Mouse (Mus musculus) fibroblast of lung, adult 2 months (primary cell): ENCODE results near the gene Fhad1.
"Not testable (repeated sequence)": the region's sequence is repeated elsewhere in the genome, so short reads cannot be mapped to it uniquely, and the experiment has no call there.

ENCODE experiments used
- DNase-seq: peaks from one replicate; pipeline ENCODE4 v3.0.0-alpha.2; 2011; ENCODE audit warnings: low read depth

The Fhad1 gene

DNA sequence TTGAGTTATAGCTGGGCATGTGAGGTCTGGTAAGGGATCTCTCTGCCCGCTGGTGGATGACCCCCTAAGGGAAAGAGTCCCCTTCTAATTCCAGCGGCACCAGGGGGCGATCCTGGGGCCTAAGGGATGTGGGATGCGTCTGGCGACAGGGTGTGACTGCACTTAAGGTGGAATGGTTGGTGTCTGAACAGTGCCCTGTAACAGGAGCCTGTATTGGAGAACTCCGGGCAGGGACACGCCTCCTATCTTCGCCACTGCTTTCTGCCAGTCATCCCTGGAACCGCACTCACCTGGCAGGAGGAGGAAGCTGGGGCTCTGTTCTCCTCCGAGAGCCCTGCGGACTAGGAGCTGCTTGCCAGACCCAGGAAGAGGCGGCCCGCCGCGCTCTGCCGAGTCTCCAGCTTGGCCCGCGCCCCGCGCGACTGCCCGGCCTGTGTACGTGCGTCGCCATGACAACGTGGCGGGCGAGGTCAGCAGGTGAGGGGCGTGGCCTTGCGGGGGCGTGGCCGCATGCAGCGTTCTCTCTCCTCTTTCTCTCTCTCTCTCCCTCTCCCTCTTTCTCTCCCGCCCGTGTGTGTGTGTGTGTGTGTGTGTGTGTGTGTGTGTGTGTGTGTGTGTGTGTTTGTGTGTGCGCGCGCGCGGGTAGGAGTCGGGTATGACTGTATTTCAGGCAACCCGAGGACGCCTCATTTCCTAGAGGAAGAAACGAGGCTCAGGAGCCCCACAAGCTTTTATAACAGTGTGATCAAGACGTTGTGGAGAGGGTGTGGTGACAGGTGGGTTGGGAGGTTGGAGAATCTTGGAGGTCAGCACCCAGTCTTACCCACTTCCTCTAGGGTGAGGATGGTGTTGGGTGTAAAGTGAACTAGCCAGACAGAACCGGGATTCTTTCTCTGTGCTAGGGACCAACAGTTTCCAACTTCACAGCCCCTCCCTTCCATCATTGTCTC lies at the start of gene Fhad1:
TSS of gene Fhad1 (minus strand) at position 424 of the 950 bp plus-strand sequence.
- DNase-seq, result no peak

DNA sequence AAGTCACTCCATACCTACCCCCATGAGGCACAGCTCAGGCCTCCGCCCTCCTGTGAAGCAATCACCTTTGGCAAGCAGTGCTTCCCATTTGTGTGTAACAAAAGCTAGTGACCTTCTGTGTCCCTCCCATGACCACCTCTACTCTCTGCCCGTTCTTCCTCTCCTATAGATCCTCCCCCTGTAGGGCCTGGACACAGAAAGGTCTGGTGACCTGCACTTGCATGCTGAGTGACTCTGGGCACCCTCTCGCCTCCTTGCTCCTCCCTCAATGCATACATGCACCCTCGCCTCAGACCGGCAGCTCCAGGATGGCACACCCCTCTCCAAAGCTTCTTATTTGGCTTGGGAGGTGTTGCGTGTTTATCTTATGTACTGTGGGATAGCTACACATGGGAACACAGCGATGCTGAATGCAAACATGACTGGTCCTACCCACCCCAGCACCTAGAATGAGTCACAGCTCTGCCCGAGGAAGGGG lies 48.2 kb upstream of the Fhad1 start:
- DNase-seq, result no peak

DNA sequence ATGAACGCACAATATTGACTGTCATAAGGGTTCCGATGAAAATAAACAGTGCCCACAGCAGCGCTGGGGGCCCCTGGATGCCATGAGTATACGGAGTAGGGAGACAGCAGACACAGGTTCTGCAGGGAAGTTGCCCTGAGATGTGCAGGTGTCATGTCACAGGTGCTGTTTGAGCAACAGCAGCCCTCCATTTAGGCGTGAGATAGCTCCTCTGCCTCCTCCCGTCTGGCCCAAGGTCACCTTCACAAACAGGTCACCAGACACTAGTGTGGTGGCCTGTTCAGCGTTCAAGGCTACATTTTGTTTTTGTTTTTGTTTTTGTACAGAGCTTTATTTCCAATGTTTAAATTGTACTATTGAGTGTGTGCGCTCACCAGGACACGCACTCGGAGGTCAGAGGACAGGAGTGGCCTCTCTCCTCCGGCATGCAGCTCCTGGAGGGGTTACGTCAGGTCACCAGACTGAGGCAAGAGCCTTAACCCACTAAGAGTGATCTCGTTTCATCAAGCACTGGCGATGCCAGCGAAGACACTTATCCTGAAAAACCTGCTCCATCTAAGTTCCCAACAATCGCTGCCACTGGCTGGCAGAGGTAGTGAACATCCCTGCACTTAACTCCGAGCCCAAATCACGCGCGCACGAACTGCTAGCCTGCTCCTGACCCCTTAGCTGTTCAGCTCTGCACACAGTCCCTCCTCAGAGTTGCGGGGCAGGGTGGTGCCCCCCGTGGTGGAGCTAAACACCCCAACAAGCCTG lies 46.8 kb upstream of the Fhad1 start:
- DNase-seq, result no peak

DNA sequence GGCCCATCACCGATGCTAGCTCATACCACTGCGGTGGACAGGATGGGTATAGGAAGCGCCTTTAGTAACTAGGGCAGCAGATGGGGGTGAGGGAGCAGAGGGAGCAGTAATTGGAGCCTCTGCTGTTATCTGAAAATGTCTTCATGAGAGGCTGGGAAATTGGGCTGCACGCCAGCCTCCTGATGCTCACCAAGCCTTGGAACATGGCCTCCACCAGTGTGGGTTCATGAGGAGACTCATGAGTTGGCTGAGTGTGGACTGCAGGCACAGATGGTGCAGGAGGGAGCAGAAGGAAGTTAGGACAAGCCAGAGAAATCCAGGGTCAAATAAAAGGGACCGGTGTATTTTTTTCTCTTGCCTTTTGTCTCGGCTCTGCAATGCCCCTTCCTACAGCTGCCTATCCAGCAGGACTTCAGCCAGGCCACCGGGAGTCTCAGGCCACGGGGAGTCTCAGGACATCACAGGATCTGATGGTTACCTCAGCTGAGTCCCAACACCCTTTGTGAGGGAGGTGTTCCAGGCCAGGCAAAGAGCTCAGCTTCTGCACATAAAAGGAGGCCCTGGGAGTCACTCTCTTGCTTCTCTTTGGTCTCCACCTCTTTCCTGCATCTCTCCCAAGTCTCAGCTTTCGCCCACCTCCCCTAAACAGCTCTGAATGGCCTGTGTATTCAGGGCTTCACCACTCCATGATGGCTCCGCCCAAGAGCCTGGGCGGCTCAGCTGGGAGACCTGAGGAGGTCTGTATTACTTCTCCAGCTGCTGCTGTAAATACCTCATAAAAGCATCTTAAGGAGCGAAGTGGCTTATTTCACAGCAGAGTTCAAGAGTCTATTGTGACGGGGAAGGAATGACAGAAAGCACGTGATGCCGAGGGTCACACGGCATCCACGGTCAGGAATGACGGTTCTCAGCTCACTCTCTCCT lies 45.8 kb upstream of the Fhad1 start:
- DNase-seq, result no peak

DNA sequence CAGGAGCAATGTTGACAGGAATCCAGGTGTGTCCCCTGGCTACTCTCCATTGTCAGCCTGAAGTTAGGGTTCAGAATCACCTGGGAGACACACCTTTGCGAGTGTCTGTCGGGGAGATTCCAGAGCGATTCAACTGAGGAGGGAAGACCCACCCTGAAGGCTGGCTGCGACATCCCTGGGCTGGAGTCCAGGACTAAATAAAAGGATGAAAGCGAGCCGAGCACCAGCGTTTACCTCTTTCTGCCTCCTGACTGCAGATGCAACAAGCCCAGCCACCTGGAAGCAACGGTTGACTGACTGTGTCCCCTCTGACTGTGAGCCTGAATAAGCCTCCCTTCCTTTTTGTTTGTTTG lies 44.9 kb upstream of the Fhad1 start:
- DNase-seq, result no peak

DNA sequence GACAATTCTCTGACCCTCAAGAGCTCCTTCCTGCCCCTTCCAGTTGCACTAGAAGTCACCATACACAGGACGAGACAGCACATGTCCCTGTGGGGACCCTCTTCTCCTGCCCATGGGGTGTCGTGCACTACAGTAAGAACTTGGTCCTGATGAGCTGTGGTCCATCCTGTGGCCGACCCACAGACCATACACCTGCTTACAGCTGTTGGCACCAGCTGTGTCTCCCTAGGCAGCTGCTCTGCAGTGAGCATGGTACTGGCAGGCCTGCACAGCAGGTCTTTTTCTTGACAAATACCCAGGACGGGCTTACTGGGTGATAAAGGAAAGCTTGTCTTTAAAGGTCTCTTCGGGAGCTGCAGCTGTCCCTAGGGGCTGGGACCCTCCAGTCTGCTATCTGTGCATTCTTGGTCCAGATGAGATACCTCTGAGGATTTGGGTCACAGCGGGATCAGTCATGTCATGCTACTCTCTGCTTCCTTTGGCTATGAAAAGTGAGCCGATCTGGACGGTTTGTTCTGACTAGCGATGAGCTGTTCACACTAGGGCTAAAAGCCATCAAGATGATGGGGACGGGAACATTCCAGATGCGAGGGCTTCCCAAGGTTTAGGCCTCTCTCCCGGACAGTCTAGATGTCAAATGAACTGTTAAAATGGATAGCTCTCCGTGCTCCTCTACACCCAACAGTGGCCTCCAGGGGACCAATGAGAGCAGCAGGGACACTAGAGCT lies 44.4 kb upstream of the Fhad1 start:
- no peak for DNase-seq

DNA sequence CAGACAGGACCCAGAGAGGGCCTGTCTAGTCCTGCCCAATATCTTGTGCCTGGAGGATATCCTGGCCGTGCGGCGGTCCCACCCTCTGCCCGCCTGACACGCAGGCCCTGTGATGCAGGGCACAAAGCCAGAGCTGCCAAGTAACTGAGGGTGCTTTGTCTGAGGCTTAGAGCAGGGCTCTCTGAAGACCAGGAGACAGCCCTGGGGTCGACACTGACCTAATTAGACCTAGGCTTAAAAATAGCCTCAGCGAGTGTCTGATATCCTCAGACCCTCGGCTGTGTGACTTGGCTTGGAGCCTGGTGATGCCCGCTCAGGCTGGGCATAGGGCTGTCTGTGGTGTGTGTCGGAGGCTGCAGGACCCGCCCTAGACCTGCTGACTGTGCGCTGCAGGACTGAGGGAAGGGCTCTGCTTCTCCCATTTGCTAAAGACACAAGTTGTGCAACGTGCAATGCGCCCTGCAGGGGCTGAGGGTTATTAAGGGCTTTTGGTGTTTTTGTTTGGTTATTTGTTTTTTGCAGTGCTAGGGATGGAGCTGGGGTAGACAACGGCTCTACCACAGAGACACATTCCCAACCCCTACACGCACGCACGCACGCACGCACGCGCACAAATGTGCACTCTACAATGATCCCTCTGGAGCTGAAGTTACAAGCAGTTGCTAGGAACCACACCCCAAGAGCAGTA lies 42.8 kb upstream of the Fhad1 start:
- DNase-seq, result no peak

DNA sequence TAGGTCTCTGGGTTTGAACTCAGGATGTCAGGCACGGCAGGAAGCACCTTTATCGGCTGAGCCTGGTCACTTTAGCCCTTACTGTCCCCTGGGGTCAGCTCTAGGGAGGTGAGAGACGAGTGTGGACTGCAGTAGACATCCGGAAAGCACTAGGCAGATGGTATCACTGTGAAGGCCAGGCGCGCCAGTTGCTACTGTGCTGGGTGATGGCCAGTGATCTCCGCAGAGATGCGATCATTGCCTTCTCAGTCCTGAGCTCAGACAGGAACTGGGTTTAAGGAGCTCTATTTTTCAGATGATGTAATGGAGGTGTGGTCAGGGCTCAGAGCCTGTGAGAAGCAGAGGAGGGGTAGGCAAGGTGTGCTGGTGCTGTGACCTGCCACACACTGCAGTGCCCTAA lies 40.7 kb upstream of the Fhad1 start:
- DNase-seq, result no peak

DNA sequence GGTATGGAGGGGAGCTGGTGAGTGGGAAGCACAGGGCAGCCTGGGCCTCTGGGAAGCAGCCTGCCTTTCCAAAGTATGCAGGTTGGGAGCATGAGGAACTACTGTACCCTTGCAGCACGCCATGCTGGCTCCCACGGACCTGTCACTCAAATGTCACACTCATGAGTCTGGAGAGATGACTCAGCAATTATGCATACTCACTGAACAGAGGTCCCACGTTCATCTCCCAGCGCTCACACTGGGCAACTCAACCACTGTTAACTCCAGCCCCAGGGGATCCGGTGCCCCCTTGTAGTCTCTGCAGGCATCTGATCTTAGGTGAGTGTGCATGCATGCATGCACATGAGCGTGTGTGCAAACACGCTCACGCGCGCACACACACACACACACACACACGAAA lies 39.7 kb upstream of the Fhad1 start:
- no peak for DNase-seq

DNA sequence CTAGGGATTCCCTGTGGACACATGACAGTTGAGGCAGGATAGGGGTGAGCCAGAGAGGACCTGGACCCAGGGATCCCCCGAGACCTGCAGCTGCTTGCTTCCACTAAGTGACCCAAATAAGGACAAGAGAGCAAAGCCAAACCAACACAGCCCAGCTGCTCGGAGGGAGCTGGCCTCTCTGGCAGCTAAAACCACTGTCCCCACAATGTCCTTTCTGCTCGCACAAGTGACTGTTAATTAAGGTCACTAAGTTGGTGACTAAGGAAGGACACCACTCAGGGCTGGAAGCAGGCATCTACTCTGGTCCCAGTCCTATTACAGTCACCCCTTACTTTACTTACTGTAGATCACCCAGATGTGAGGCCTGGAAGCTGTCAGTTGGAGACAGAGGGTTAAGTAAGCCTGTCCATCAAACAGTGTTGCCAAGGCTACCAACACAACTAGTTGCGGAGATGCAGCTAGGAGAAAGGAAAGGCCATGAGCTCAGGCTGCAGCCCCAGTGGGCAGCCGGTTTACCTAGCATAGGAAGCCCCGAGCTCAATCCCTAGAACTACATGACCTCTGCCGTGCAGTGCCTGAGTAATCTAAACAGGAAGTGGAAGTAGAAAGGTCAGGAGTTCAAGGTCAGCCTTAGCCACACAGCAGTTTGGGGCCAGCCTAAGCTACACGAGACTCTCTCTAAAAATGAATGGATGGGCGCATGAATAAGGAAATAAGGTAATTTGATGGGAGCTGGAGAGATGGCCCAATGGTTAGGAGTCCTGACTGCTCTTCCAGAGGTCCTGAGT lies 39.0 kb upstream of the Fhad1 start:
- no peak for DNase-seq

DNA sequence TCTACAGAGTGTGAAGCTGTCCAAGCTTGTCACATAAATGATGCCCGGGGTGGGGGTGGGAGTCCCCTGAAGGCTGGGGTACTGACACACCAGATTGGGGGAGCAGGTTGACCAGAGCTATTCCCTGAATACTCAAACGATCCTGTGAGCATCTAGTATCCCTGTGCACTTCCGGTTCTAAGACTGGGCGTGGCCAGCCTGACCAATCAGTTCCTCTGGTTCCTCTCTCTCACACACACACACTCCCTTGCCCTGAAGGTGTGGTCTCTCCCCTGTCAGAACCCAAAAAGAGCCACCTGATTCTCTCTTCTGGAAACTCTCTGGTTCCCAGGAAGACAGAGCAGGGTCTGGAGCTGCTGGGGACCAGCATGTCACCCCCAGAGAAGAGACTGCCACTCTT lies 38.4 kb upstream of the Fhad1 start:
- DNase-seq, result no peak

DNA sequence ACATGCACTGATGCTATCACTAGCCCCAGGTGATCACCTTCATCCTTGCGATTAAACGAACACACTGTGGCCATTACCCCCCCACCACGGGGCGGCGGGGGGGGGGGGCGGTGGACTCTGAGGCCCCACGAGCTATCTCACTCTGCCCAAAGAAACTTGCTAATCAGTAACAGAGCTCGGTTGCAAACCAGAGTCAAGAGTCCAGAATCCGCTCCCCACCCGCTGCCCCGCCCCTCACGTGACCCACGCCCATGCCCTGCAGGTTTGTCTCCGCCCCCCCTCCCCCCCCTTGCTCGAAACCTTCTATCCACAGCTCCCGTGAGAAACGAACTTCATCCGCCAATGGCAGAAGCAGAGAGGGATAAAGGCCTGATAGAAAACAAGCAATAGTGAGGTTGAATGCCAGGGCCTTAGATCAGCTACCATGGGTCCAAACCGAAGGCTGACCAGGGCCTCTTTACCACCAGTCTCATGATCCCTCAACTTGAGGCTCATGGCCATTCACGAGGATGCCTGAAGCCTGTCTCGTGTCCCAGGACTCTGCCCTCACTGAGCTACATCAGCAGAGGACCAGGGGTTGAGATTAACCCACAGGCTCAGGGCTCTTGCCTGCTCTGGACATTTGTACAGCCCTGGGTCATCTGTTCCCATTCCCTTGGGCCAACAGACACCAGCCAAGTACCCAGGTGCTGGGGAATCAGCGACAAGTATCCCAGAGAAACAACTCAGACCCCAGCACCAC lies 37.7 kb upstream of the Fhad1 start:
- no peak for DNase-seq

DNA sequence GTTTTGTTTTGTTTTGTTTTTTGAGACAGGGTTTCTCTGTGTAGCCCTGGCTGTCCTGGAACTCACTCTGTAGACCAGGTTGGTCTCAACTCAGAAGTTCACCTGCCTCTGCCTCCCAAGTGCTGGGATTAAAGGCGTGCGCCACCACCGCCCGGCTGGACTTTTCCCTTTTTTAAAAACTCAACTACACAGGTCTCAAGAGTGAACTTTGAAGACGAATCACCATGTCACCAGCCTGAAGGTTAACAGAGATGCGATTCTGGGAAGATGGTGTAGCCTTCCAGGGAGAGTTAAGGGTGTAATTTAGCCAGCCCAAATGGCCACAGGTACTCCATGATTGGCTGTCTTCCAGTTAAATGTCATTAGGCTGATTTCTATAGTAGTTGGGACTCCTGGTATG lies 37.0 kb upstream of the Fhad1 start:
- DNase-seq, result not testable (repeated sequence)

DNA sequence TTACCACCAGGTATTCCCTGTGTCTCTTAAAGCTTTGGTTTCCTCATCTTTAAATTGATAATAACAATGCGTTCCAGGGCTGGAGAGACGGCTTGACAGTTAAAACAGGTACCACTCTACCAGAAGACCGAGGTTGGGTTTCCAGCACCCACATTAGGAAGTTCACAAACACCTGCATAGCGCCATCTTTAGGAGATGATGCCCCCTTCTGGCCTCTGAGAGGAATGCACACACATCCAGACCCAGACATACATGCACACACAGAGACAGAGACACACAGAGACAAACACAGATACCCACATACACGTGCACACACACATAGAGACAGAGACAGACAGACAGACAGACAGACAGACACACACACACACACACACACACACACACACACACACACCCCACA lies 35.1 kb upstream of the Fhad1 start:
- no peak for DNase-seq

DNA sequence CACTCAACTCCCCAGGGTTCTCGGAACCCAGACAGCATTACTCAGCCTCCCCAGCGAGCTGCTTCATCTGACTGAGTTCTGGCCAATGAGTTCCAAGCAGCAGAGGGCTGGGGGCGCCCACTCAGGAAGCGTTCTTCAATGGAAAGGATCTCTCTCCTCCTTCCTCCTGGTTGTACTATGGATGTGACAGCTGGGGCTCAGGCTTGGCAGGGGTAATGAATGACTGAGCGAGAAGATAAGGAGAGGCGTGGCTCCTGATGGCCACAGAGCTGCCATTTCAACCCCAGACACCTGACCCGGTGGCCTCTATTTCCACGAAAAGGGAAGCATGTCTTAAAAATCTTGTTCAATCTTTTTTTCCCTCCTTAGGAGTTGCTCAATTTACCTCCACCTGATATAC lies 33.5 kb upstream of the Fhad1 start:
- no peak for DNase-seq

DNA sequence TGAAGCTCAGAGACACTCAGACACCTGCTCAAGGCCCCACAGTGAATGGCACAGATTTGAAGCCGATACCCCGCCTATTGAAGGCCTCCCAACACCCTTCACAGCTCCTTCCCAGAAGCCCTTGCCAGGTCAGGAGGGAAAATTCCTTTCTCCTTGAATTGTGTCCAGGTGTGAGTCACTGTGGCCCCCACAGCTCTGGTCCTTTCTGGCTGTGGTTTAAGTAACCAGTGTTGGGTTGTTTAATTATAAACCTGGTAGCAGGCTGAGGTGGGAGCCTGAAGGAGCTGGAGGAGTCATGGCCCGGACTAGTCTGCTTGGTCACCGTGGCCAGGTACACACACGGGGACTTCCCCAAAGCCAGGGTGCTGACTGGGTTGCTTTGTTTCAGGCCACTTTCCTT lies 32.1 kb upstream of the Fhad1 start:
- DNase-seq, result no peak

DNA sequence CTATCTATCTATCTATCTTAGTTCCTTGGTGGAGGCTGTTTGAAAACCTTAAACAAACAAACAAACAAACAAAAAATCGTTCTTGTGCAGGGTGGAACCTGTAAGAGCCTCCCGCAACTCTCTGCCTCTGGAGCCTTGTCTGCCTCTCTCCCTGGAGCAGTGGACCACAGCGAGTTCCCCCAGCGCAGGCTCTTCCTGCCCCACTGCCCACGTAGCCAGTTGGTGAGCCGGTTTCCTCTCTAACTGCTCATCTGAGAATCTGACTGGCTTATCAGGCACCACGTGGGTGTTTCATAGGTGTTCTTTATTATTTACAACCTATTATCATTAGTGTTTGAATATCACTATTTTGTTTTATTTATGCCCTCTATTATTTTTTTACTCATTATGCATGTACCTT lies 31.6 kb upstream of the Fhad1 start:
- no peak for DNase-seq

DNA sequence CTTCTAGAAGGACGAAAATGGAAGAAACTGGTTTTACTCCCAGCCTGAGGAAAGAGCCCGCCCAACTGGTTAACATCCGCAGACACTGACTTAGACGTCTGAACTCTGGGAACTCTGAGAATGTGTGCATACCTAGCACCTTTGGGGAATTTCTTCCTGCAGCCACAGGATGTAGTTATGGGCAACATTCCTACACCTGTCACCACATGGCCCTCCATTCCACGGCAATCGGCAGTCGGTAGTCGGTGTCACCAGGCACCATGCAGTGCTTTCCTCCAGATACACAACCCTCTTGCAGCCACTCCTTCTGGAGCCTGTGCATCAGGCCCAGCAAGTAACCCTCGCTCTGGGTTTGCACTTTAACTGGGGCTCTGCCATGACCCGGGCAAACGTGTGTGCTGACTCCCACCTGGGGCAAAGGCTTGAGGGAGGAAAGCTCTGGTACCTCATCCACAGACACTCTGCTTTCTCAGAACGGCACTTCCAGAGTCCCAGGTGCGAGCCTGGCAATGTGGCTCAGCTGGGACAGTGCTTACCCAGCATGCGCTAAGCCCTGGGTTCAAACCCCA lies 30.8 kb upstream of the Fhad1 start:
- no peak for DNase-seq

DNA sequence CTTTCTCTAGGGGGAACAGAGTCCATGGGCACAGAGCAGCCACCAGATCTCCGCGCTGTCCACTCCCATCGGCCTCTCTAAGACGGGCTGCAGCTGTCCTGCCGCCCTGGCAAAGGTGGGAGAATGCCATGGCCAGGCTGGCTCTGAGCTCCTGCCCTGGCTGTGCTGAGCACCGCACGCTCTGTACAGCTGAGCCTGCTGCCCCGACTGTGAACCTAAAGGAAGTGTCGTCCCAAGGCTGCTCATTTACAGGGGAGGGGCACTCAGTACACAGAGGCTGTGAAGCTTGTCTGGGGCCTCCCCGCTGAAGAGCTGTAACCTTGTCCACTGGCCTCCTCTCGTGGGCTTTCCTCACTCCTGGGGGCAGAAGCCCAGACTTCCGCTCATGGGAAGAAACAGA lies 29.6 kb upstream of the Fhad1 start:
- DNase-seq, result no peak
